Mouse (Mus musculus) CH12.LX (cell line): ENCODE results near the gene Ccdc15. TPM values are rescaled to one million over a fixed set of nuclear protein-coding genes. Genes with fewer than 3 reads are reported as not detected.

ENCODE experiments used
- DNase-seq: peaks from one replicate; pipeline ENCODE4 v3.0.0-alpha.2; 2013; ENCODE audit errors: extremely low read depth
- H3K27ac ChIP-seq: 2 replicates; pipeline ENCODE4 v1.5.1; 2012; ENCODE audit warnings: low read depth, mild to moderate bottlenecking, control low read depth, moderate library complexity; ENCODE audit not compliant: insufficient read depth
- H3K27me3 ChIP-seq: replicated peaks from 2 replicates; pipeline ENCODE3; 2012; ENCODE audit warnings: inconsistent platforms
- H3K36me3 ChIP-seq, 2 experiments: replicated peaks in 1 of 2; 2 replicates each; pipeline versions ENCODE3 to v1.6.1; 2012; ENCODE audit warnings: inconsistent platforms in 1 of 2, low read length in 1 of 2, mild to moderate bottlenecking in 1 of 2, mixed read lengths in 1 of 2, moderate library complexity in 1 of 2; ENCODE audit not compliant: control insufficient read depth in 1 of 2, insufficient read depth in 1 of 2
- H3K4me1 ChIP-seq, 2 experiments: 2 replicates each; pipeline ENCODE4 v1.6.1; 2012; ENCODE audit warnings: inconsistent platforms in 1 of 2, moderate library complexity in 1 of 2; ENCODE audit not compliant: insufficient read depth in 2 of 2, control insufficient read depth in 1 of 2
- H3K4me2 ChIP-seq: 2 replicates; pipeline ENCODE4 v1.6.1; 2012; ENCODE audit warnings: low read depth, mild to moderate bottlenecking, control low read depth; ENCODE audit not compliant: poor library complexity, insufficient read depth, severe bottlenecking
- H3K4me3 ChIP-seq, 3 experiments: fragments of 150-350 bp in 1 of 3; sonication (generic) in 1 of 3; replicated peaks in 1 of 3; 2 replicates each; pipeline versions ENCODE3 to v1.5.1; 2011 to 2012; ENCODE audit warnings: low read depth in 2 of 3, low read length in 2 of 3, mild to moderate bottlenecking in 2 of 3, moderate library complexity in 2 of 3, control low read depth in 1 of 3, improper control_type of control experiment in 1 of 3, inconsistent platforms in 1 of 3, mixed read lengths in 1 of 3; ENCODE audit not compliant: poor library complexity in 1 of 3
- H3K79me2 ChIP-seq: replicated peaks from 2 replicates; pipeline ENCODE4 v1.6.1; 2012; ENCODE audit warnings: mild to moderate bottlenecking, moderate library complexity; ENCODE audit not compliant: control insufficient read depth, poor library complexity, insufficient read depth, severe bottlenecking; ENCODE audit errors: extremely low read depth
- H3K9ac ChIP-seq: 2 replicates; pipeline ENCODE4 v1.6.1; 2012; ENCODE audit warnings: low read depth, mild to moderate bottlenecking, control low read depth, moderate library complexity; ENCODE audit not compliant: insufficient read depth
- H3K9me3 ChIP-seq: replicated peaks from 2 replicates; pipeline ENCODE3; 2012; ENCODE audit warnings: low read length, inconsistent platforms, mixed read lengths
- BHLHE40 ChIP-seq: IDR thresholded peaks from 2 replicates; pipeline ENCODE4 v1.6.1; 2011; ENCODE audit warnings: mild to moderate bottlenecking, low read depth, low read length, improper control_type of control experiment
- CHD1 ChIP-seq: IDR thresholded peaks from 2 replicates; pipeline ENCODE4 v1.6.1; 2012; ENCODE audit warnings: low read depth, low read length, improper control_type of control experiment, inconsistent platforms
- CHD2 ChIP-seq: IDR thresholded peaks from 2 replicates; pipeline ENCODE4 v1.6.1; 2011; ENCODE audit warnings: low read length, improper control_type of control experiment
- CTCF ChIP-seq, 2 experiments: IDR thresholded peaks in 1 of 2; conservative IDR thresholded peaks in 1 of 2; 2 replicates each; pipeline ENCODE4 v1.5.1; 2011 to 2012; ENCODE audit warnings: low read depth in 2 of 2, low read length in 2 of 2, improper control_type of control experiment in 1 of 2, inconsistent platforms in 1 of 2, mild to moderate bottlenecking in 1 of 2, moderate library complexity in 1 of 2
- E2F4 ChIP-seq: IDR thresholded peaks from 2 replicates; pipeline ENCODE4 v1.6.1; 2011; ENCODE audit warnings: low read depth, low read length, improper control_type of control experiment; ENCODE audit not compliant: insufficient replicate concordance
- ELF1 ChIP-seq: IDR thresholded peaks from 2 replicates; pipeline ENCODE4 v1.6.1; 2014; ENCODE audit warnings: low read depth, mild to moderate bottlenecking, inconsistent platforms, low read length, improper control_type of control experiment
- EP300 ChIP-seq: IDR thresholded peaks from 2 replicates; pipeline ENCODE4 v1.6.1; 2011; ENCODE audit warnings: low read length, improper control_type of control experiment
- ETS1 ChIP-seq: conservative IDR thresholded peaks from 2 replicates; pipeline ENCODE4 v1.6.1; 2012; ENCODE audit warnings: low read depth, mild to moderate bottlenecking, inconsistent platforms, low read length, improper control_type of control experiment, moderate library complexity
- GABPA ChIP-seq: IDR thresholded peaks from 2 replicates; pipeline ENCODE4 v1.6.1; 2012; ENCODE audit warnings: low read depth, low read length, improper control_type of control experiment, inconsistent platforms; ENCODE audit not compliant: insufficient replicate concordance
- HCFC1 ChIP-seq: IDR thresholded peaks from 2 replicates; pipeline ENCODE4 v1.6.1; 2012; ENCODE audit warnings: low read depth, mild to moderate bottlenecking, inconsistent platforms, low read length, improper control_type of control experiment
- IRF4 ChIP-seq: IDR thresholded peaks from 2 replicates; pipeline ENCODE4 v1.6.1; 2014; ENCODE audit warnings: low read depth, mild to moderate bottlenecking, inconsistent platforms, low read length, improper control_type of control experiment
- JUN ChIP-seq: IDR thresholded peaks from 2 replicates; pipeline ENCODE4 v1.6.1; 2011; ENCODE audit warnings: low read depth, mild to moderate bottlenecking, low read length, improper control_type of control experiment, moderate library complexity; ENCODE audit not compliant: insufficient read depth
- JUND ChIP-seq: conservative IDR thresholded peaks from 2 replicates; pipeline ENCODE4 v1.6.1; 2011; ENCODE audit warnings: low read depth, low read length, improper control_type of control experiment
- KAT2A ChIP-seq: IDR thresholded peaks from 2 replicates; pipeline ENCODE4 v1.6.1; 2012; ENCODE audit warnings: low read length, improper control_type of control experiment, inconsistent platforms; ENCODE audit not compliant: insufficient replicate concordance
- MAFK ChIP-seq: IDR thresholded peaks from 2 replicates; pipeline ENCODE4 v1.6.1; 2011; ENCODE audit warnings: low read length, improper control_type of control experiment; ENCODE audit not compliant: insufficient replicate concordance
- MAX ChIP-seq: IDR thresholded peaks from 2 replicates; pipeline ENCODE4 v1.6.1; 2011; ENCODE audit warnings: low read length, improper control_type of control experiment
- MAZ ChIP-seq: IDR thresholded peaks from 2 replicates; pipeline ENCODE4 v1.6.1; 2012; ENCODE audit warnings: low read depth, mild to moderate bottlenecking, inconsistent platforms, low read length, improper control_type of control experiment, moderate library complexity
- MEF2A ChIP-seq: IDR thresholded peaks from 2 replicates; pipeline ENCODE4 v1.6.1; 2014; ENCODE audit warnings: low read depth, mild to moderate bottlenecking, inconsistent platforms, low read length, improper control_type of control experiment, borderline replicate concordance
- MXI1 ChIP-seq: IDR thresholded peaks from 2 replicates; pipeline ENCODE4 v1.6.1; 2011; ENCODE audit warnings: mild to moderate bottlenecking, low read depth, low read length, improper control_type of control experiment
- MYC ChIP-seq: IDR thresholded peaks from 2 replicates; pipeline ENCODE4 v1.6.1; 2011; ENCODE audit warnings: low read depth, mild to moderate bottlenecking, improper control_type of control experiment, low read length
- NELFE ChIP-seq: IDR thresholded peaks from 2 replicates; pipeline ENCODE4 v1.6.1; 2011; ENCODE audit warnings: low read depth, low read length, improper control_type of control experiment
- NRF1 ChIP-seq: IDR thresholded peaks from 2 replicates; pipeline ENCODE4 v1.6.1; 2014; ENCODE audit warnings: low read depth, mild to moderate bottlenecking, inconsistent platforms, low read length, improper control_type of control experiment, moderate library complexity
- PAX5 ChIP-seq: IDR thresholded peaks from 2 replicates; pipeline ENCODE4 v1.6.1; 2012; ENCODE audit warnings: low read length, inconsistent platforms, mixed read lengths
- POLR2A ChIP-seq: IDR thresholded peaks from 2 replicates; pipeline ENCODE4 v1.6.1; 2011; ENCODE audit warnings: low read depth, mild to moderate bottlenecking, improper control_type of control experiment, low read length
- POLR2AphosphoS2 ChIP-seq: IDR thresholded peaks from 2 replicates; pipeline ENCODE4 v1.6.1; 2011; ENCODE audit warnings: low read depth, low read length, improper control_type of control experiment
- RAD21 ChIP-seq: IDR thresholded peaks from 2 replicates; pipeline ENCODE4 v1.6.1; 2011; ENCODE audit warnings: low read depth, mild to moderate bottlenecking, low read length, improper control_type of control experiment, moderate library complexity
- RCOR1 ChIP-seq: conservative IDR thresholded peaks from 2 replicates; pipeline ENCODE4 v1.6.1; 2012; ENCODE audit warnings: low read depth, mild to moderate bottlenecking, inconsistent platforms, low read length, improper control_type of control experiment
- SIN3A ChIP-seq: IDR thresholded peaks from 2 replicates; pipeline ENCODE4 v1.6.1; 2012; ENCODE audit warnings: low read length, improper control_type of control experiment, inconsistent platforms
- SMC3 ChIP-seq: IDR thresholded peaks from 2 replicates; pipeline ENCODE4 v1.6.1; 2011; ENCODE audit warnings: low read depth, low read length, improper control_type of control experiment
- TBP ChIP-seq: conservative IDR thresholded peaks from 2 replicates; pipeline ENCODE4 v1.6.1; 2011; ENCODE audit warnings: low read depth, low read length, improper control_type of control experiment
- TCF12 ChIP-seq: IDR thresholded peaks from 2 replicates; pipeline ENCODE4 v1.6.1; 2014; ENCODE audit warnings: low read depth, mild to moderate bottlenecking, inconsistent platforms, low read length, improper control_type of control experiment
- UBTF ChIP-seq: IDR thresholded peaks from 2 replicates; pipeline ENCODE4 v1.6.1; 2012; ENCODE audit warnings: low read depth, mild to moderate bottlenecking, inconsistent platforms, low read length, improper control_type of control experiment, moderate library complexity
- USF1 ChIP-seq: IDR thresholded peaks from 2 replicates; pipeline ENCODE4 v1.6.1; 2014; ENCODE audit warnings: low read depth, mild to moderate bottlenecking, inconsistent platforms, low read length, improper control_type of control experiment
- USF2 ChIP-seq: conservative IDR thresholded peaks from 2 replicates; pipeline ENCODE4 v1.6.1; 2011; ENCODE audit warnings: low read depth, low read length, improper control_type of control experiment
- ZC3H11A ChIP-seq: IDR thresholded peaks from 2 replicates; pipeline ENCODE4 v1.6.1; 2012; ENCODE audit warnings: low read depth, mild to moderate bottlenecking, inconsistent platforms, low read length, improper control_type of control experiment
- ZKSCAN1 ChIP-seq: IDR thresholded peaks from 2 replicates; pipeline ENCODE4 v1.6.1; 2012; ENCODE audit warnings: low read depth, inconsistent platforms, low read length, improper control_type of control experiment, borderline replicate concordance
- ZMIZ1 ChIP-seq: IDR thresholded peaks from 2 replicates; pipeline ENCODE4 v1.6.1; 2012; ENCODE audit warnings: low read depth, mild to moderate bottlenecking, inconsistent platforms, low read length, improper control_type of control experiment
- ZNF384 ChIP-seq: IDR thresholded peaks from 2 replicates; pipeline ENCODE4 v1.6.1; 2012; ENCODE audit warnings: low read depth, low read length, improper control_type of control experiment, inconsistent platforms
- dilution Hi-C: fragments of 300-500 bp; cut with MboI; formaldehyde crosslinking; loops from 2 replicates; pipeline ENCODE4 v1.14.3; 2020; ENCODE audit warnings: low sequenced_read_pairs; ENCODE audit not compliant: extremely low pct_unique_long_range_greater_than_20kb, extremely low pct_ligation_motif_present
- in situ Hi-C: fragments of 300-500 bp; cut with MboI; formaldehyde crosslinking; loops from 3 replicates; pipeline ENCODE4 v1.14.3; 2019; ENCODE audit warnings: low sequenced_read_pairs, low pct_ligation_motif_present, low pct_unique_long_range_greater_than_20kb, mixed read lengths
- polyA plus RNA-seq: library from polyadenylated mRNA; unstranded; fragments of >175 nt; gene quantifications from 2 replicates; pipeline ENCODE4 v1.2.1, GENCODE M21; 2012; ENCODE audit warnings: low read depth; ENCODE audit not compliant: insufficient read length
- total RNA-seq, 2 experiments: library from RNA; depleted of rRNA; stranded (reverse); fragments of 300-350 nt in 1 of 2; fragments of >200 nt in 1 of 2; gene quantifications; 2 replicates each; pipeline ENCODE4 v1.2.3; 2012 to 2014

Gene Ccdc15
- 5.3 and 6.8 TPM in 2 replicates for total RNA-seq (2012; rRNA removed)
- total RNA-seq (2014; rRNA removed): 6.3 and 7.0 TPM in 2 replicates
- 6.3 and 7.0 TPM in 2 replicates for polyA plus RNA-seq

DNA sequence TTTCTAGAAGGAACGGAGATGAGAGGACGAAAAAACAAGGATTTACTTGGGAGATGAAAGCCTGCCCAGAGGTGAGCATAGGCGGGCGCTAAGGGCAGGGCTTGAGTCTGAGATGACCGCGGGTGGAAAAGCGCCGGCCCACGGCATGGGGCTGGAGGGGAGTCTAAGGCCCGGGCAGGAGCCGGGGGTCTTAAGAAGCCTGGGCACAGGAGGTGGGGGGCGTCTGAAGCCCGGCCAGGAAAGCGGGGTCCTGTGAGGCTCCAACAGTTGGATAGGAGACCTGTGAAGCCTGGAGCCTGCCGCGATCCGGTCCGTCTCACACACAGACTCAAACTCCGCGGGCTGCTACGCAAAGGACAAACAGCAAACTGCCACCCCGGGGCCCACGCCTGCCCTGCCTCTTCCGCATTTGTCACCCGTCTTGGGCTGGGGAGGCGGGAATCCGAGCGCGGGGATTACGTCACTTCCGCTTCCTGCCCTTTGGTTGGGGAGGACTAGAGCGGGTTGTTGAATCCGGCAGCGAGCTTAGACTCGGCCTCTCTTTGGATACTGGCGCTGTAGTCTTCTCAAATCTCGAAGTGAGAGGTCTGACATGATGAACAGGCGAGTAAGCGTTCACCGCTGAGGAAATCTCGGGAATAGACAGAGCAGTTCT is at the start of gene Ccdc15:
Gene Ccdc15 (minus strand): TSS at position 445 of the 655 bp plus-strand sequence.
- Histone ChIP-seq H3K27me3 (no peaks in the 10 kb centered on the region), H3K4me2 (peak within 1 kb of the TSS; percentile 76), H3K79me2 (no peaks in the 10 kb centered on the region; the same call in 1 of the 2 replicates), H3K9me3 (no peaks in the 10 kb centered on the region), H3K4me3 (peak within 1 kb of the TSS; percentile 78 to 88 (median 79)), H3K4me1 (peaks cover 2 to 10% of the 10 kb centered on the region in 2 experiments; a peak in 3 of 4 replicates), H3K9ac (peak within 1 kb of the TSS; percentile 97), H3K27ac (no peak within 1 kb of the TSS), H3K36me3 (peaks cover 0 to 18% of the 10 kb centered on the region in 2 experiments)
- TF ChIP-seq UBTF: no peak
- peak; percentile 47; the same call in 1 of the 2 replicates for TF ChIP-seq MAZ
- TF ChIP-seq HCFC1: peak; percentile 82
- TF ChIP-seq TCF12: peak; percentile 93
- TF ChIP-seq E2F4: peak; percentile 95; the same call in 1 of the 2 replicates
- no peak for TF ChIP-seq GABPA
- no peak for TF ChIP-seq CHD1
- TF ChIP-seq MAFK: no peak
- TF ChIP-seq JUN: peak; percentile 70
- peak; percentile 91 for TF ChIP-seq MXI1
- peak; percentile 87 for TF ChIP-seq TBP
- TF ChIP-seq POLR2AphosphoS2: peak; percentile 73; the same call in 1 of the 2 replicates
- no peak for TF ChIP-seq SMC3
- TF ChIP-seq MAX: peak; percentile 62; the same call in 1 of the 2 replicates
- no peak for TF ChIP-seq ZNF384
- no peak for TF ChIP-seq IRF4
- TF ChIP-seq NELFE: peak; percentile 95
- TF ChIP-seq EP300: no peak
- peak; percentile 90 for TF ChIP-seq SIN3A
- no peak for TF ChIP-seq BHLHE40
- TF ChIP-seq RAD21: no peak
- TF ChIP-seq ZMIZ1: peak; percentile 89; the same call in 1 of the 2 replicates
- peak; percentile 99 for TF ChIP-seq ELF1
- no peak for TF ChIP-seq USF2
- 0 out of 2 replicates have a peak, but pooled peaks have one; percentile 52 for TF ChIP-seq MEF2A
- TF ChIP-seq MYC: 0 out of 2 replicates have a peak, but pooled peaks have one; percentile 71
- TF ChIP-seq CHD2: no peak
- no peak for TF ChIP-seq ZC3H11A
- no peak for TF ChIP-seq USF1
- peak; percentile 98 for TF ChIP-seq POLR2A
- TF ChIP-seq KAT2A: 0 out of 2 replicates have a peak, but pooled peaks have one; percentile 62
- no peak for TF ChIP-seq CTCF (conservative IDR thresholded peaks at IDR 0.05 in 1 of 2, IDR thresholded peaks at IDR 0.05 in 1 of 2; ENCODE audit: low read depth in 2 of 2, low read length in 2 of 2)
- no peak for TF ChIP-seq RCOR1
- TF ChIP-seq JUND: peak; percentile 80
- TF ChIP-seq NRF1: no peak; the same call in 1 of the 2 replicates
- TF ChIP-seq ZKSCAN1: no peak
- no peak for TF ChIP-seq PAX5
- TF ChIP-seq ETS1: no peak
- in situ Hi-C loops: no loop called here
- dilution Hi-C loops: no loop called here
- peak; percentile 99 for DNase-seq
